Mouse (Mus musculus): ENCODE measurements at regions not wholly inside any gene's neighbourhood (a gene's known extent, or its start where the extent isn't known, plus 50 kb on each side); places are given as distances from the start of the nearest gene placed in this dataset.

DNA sequence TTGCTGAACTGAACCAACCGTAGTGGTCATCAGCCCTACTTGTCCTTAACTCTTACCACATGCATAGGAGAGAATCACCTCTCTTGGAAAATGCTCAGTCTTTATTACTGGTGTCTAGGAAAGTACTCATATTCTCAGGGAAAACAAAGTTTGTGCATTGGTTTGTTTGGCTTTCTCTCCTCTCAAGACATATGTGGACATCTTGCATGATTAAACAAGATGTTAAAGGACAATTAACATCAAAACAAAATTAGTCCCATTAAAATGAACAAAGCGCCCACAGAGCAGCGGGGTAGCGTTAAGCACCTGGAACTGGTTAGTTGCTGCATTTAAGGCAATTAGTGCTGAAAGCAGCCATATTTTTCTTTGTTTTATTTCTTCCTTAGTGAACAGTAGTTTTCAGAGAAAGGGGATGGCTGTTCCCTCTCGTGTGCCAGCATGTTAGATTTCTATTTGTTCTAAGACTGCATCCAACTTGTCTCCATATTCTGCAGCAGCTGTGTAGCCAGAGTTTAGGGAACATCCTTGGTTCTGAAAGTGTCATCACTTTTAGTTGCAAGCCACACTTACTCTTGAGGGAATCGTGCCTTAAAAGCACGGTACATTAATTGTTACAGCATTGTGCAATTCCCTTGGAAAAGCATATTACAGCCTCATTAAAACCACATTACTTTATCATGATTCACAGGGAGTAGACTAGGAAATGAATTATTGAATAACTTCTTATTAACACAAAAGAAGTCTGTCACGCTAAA, 137.7 kb downstream of the Ube2u start:
- no peak for DNase-seq

DNA sequence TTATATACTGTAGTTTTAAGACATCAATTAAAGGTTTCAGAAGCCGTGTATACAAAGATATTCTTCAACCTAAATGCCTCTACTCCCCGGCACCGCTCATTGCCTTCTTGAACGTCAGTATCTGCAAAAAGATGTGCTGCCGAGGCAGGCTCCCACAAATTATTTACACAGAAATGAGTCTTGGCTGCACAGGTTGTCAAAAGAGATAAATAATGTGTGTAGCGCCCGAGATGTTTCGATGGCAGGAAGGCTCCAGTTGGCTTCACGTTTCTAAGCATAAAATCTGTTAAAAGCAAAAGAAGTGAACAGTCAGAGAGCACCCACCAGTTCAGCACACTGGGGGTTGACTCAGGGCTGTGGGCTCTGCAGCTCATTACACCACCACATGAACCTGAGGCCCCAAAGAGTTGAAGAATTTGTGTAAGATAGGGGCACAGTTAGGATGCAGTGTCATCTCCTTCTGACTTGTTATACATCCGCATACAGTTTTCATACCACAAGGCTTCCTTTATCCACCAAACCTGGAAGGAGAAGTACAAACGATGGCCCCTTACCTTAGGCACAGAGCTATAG, 138.4 kb downstream of the Ube2u start:
- DNase-seq, result no peak

DNA sequence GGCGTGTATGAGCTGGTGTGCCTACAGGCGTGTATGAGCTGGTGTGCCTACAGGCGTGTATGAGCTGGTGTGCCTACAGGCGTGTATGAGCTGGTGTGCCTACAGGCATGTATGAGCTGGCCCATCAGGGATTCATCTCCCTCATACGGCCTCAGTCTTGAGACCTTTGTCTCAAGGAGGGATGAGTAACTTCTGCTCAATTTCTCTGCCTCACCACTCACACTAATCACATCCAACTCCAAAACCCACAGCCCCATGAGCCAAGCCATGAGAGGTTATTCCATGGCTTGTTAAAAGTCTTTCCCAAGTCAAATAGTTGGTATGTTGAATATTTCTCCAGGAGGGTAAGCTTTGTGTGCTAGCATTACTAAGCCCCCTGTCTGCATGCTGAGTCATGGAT, 146.0 kb downstream of the Ube2u start:
- no peak for DNase-seq

DNA sequence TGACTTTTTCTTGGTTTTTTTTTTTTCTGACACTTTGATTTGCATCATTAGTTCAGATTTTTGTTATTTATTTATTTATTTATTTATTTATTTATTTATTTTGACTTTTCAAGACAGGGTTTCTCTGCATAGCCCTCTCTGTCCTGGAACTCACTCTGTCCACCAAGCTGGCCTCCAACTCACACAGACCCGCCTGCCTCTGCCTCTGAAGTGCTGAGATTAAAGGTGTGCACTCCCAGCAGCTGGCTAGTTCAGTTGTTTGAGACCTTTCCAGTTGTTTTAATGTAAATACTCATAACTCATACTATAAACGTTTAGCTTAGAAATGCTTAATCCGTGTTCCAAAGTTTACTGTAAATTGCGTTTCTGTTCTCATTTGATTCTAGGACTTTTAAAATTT, 147.9 kb downstream of the Ube2u start:
- no peak for DNase-seq

DNA sequence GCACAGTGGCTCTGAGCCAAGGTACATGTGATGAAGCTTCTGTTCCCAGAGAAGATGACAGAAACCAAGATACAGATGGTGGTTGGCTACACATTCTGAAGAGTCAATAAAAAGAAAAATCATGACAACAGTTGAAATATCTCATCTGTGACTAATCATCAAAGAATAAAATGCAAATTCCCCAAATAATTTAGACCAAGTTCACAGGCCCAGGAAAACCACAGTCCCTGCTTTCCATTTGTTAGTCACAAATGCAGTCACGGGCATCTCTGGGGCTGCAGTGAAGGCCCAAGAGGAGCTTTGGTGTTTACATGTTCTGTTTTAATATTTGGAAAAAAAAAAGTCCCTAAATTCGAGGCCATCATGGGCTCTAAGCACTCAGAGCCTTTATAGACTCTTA, 142.1 kb upstream of the Cachd1 start:
- DNase-seq, result no peak

DNA sequence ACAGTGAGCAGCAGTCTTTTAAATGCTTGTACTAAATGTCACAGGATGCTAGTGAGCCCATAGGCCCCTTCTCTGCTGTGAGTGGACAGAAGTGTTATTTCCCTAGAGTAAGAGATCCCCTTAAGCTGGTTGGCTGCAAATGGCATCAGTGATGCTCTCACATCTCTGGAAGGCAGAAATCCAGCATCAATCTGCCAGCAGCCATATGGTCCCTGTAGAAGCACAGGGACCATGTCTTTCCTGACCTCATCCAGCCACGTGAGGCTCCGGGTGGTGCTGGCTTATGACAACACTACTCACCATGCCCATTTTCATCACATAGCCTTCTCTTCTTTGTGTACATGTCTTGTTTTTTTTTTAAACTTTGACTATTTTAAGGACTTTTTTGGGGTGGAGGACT, 138.9 kb upstream of the Cachd1 start:
- no peak for DNase-seq

DNA sequence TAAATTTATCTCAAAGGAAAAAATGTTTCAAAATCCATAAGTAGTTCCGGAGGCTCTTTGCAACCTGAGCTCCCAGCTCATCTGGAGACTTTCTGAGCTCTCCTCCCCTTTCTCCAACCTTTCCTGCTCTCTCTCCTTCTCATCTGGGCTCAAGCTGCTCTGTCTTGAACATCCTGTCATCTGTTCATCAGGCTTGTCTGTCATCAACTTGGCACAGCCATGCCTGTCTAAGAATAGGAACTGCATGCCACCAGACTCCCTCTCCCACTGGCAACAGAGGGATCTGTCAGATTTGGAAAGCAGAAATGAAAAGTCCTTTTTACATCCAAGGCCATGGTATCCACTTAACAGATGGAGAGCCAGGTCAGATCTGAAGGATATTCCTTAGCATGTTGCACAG, 115.3 kb upstream of the Cachd1 start:
- no peak for DNase-seq

DNA sequence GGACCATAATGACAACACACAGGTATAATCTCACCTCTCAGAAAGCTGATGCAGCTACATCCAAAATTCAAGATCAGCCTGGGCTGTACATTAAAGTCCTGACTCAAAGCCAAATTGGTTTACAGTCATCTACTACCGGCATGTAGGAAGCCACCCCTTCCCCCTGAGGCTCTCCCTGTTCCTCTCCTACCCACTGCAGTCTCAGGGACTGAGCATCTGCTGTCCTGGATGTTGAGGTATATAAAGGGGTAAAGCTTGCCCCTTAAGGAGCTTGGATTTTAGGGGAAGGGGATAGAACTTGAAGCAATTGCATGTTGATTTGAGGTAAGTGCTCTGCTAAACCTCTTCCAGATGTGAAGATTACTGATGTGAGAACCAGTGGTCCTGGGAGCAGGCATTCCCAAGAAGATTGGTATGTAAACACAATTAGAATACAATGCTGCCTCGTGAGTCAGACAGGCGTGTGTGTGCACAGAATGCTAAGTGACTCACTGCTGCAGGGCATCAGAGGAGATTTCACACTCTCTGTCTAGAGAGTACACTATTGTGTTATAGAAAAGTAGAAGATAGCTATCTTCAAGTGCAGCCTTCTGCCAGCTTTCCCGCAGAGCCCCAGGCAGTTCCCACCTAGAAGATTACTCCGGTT, 111.7 kb upstream of the Cachd1 start:
- DNase-seq, result no peak

DNA sequence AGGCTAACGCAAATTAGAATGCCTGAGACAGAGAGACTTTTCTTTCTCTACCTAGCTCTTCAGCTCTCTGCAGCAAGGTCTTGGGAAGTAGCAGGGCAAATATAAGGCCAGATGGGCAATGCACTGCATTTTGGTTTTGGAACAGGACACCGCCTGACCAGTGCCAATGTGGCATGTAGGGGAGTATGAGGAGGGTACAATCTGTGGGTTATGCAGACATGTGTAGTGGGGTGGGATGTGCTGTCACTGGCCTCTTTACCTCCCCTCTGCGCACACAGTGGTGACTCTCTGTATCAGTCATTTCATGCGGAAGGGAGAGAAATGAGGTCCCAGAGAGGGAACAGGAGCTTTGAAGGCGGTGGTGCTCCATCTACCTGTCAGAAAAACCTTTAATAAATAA, 105.9 kb upstream of the Cachd1 start:
- no peak for DNase-seq

DNA sequence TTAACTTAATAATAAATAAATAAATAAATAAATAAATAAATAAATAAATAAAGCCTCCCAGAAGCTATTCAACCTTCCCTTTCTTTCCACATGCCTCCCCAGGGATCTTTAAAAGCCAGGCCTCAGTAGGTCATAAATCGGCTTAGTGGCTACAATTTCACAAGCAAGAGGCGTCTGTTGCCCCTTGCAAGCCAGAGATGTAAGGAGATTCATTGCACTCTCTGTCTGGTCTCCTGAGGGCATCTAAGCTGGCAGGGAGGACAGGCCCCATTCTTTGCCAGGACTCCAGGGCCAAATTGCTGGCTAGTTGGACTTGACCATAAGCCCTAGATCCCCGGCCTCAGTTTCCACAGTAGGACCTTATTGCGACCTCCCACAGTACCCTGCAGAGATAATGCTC, 101.6 kb upstream of the Cachd1 start:
- DNase-seq, result no peak

DNA sequence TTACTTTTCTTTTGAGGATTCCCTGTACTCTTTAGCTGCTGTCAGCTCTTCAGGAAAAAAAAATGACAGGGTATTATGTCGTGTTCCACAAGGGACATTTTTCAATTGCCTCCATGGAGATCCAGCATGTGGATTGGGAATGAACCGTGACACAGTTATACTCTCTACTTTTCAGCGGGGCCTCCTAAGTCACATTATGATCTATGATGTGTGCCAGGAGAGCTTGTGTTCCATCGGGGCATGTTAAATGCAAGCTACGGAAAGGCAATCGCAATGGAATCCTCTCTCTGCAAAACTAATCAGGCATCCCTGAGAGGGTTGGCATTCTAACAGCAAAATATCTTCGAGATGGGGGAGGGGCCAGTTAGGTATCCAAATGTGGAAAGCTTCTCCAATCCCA, 92.7 kb upstream of the Cachd1 start:
- peak; percentile 7 for DNase-seq

DNA sequence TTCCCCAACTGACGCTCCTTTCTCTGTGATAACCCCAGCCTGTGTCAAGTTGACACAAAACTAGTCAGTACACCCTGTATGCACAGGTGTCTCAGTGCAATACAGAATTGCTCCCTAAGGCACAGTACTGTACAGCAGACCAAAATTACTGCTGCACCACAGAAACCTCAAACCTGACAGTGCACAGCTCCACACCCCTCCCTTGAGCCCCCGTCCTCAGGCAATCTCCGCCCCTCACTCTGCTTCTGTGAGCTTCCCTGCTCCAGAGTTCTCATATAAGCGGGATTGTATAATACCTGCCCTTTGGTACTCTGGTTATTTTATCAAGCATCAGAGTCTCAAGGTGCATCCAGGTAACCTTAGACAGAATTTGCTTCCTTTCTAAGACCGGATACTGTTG, 76.5 kb upstream of the Cachd1 start:
- DNase-seq, result no peak

DNA sequence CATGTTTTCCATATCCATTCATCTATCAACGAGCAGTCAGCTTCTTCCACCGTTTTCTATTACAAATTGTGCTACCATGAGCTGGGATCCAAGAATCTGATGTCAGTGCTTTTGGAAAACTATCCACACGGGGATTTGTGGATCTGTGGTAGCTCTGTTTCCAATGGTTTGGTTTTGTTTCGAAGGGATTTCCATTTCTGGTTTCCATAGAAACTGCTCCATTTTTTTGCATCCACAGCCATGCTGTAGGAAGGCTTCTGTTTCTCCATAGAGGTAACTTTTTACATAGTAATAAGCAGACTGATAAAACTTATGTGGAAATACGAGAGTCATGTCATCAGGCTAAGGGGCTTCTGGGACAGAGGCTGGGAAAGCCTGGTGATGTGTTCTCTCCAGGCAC, 76.1 kb upstream of the Cachd1 start:
- no peak for DNase-seq

DNA sequence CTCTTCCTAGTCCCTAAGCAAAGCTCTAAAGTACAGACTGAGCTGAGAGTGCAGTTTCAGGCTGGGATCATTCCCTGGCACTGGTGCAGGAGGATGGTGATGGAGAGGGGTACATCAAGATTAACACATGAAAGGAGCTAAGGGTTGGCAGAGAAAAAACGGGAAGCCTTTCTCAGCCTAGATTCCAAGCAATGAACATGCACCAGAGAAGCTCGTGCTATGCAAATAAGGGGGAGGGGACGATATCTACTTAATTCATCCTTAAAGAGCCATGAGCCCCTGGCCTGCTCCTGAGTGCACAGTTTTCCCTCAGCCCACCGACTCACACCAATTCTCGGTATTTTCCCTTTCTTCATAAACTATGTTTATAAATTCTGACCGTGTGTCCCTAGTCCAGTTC, 70.5 kb upstream of the Cachd1 start:
- DNase-seq, result no peak

DNA sequence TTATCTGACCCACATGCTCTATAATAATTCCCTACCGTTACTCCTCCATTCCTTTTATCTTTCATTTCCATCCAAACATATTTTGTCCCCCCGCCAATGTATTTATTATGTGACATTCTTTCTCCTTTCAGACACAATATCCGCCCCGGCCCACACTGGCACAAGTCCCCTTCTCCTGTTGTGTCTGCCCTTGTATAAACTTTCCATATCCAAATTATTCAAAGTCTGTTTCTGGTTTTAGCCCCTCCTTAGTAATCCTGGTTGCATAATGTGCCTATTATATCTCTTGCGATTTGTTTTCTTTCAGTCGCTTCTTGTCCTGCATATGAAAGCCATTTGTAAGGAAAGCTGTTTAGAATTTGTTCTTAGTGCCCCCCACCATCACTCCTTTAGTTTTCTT, 69.3 kb upstream of the Cachd1 start:
- no peak for DNase-seq

DNA sequence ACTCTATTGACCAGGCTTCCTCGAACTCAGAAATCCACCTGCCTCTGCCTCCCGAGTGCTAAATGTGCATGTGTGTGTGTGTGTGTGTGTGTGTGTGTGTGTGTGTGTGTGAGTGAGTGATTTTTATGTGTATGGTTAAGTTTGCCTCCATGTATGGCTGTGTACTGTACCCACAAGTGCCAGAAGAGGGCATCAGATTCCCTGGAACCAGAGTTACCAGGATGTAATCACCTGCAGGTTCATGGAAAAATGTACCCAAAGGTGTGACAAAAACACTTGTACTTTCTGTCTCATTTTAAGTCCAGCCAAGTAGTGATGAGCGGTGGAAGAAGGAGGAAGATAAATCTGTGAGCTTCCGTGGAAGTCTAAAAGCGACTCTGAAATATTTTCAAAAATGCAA, 68.2 kb upstream of the Cachd1 start:
- no peak for DNase-seq

DNA sequence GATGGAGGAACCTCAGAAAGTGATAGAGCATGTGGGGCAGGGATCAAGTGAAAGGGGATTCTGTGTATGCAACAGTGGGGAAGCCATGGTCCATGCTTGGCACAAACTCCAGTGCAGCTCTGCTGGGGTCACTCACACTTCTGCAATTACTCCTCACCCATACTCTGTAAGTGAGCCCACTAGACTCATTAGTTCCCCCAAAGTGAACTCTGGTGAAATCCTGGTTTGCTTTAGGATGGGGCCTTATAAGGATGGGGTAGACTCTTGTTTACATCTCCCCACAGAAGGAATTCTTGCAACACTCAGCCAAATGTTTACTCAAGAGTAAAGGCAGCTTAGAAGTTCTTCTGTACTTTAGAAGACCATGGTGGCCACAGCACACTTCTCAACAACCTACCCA, 62.2 kb upstream of the Cachd1 start:
- no peak for DNase-seq

DNA sequence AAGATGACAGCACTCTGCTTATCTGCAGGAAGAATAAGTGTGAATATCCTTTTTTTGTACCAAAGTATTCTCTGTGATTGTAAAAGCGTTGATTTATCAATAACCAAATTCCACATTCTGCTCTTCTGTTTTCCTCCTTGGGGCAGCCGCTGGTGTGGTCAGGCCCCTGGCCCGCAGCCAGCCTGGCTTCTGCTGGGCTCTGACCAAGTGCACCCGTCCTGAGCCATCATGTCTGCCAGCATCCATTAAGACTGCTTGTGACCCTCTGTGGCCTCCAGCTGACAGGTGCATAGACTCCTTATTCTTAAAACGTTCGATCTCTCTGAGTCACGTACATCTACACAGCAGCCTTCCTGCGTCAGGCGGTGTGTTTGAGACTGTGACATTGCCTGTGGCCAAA, 58.9 kb upstream of the Cachd1 start:
- no peak for DNase-seq

DNA sequence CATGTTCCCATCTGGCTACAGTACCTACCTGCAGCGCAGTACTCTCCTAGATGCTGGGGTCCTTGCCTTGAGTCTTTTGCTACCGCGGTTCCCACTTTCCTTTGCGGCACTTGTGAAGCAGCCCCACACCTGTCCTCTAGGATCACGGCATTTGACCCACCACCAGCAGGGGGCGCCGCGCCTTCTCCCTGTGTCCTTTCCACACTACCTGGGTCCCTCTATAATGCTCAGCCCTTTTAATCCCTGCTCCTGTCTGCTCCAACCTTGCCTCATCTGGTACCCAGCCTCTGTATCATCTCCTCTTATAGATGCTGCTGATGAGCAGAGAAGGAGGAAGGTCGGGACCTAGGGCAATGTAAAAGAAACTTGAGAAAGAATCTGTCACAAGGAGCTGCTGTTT, 53.9 kb upstream of the Cachd1 start:
- DNase-seq, result no peak

DNA sequence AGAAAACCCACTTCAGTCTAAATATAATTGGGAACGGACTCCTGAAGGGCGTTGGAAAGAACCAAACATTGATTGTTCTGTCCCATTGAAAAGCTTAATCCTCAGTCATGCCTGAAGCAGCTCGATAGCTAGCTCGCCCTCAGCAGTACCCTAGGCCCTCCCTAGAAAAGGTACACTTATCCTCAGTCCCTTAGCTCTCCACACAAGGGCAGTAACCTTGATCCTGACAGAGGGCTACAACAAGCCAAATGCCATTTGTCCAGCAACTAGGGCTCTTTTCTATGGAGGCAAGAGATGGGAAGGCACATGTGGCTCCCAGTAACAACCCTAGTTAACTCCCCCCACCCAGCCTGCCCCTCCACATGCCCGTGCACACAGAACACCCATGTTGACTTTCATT, 53.4 kb upstream of the Cachd1 start:
- no peak for DNase-seq

DNA sequence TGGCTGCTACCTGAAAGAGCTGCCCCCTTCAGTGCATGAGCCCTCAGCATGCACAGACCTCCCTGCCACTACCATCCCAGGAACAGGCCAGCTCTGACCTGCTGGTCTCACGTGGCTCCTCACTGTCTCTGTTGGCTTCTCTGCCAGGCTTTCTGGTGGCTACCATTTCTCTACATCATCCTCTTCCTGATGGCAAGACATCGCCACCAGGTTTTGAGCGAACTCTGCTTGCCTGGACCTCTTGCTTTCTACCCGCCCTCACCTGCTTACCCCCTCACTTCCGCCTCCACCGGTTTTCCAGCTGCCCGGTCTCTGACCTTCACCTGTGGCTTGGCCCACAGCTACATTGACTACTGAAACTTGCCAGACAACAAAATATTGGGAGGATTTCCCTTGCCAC, 50.7 kb upstream of the Cachd1 start:
- DNase-seq, result no peak

DNA sequence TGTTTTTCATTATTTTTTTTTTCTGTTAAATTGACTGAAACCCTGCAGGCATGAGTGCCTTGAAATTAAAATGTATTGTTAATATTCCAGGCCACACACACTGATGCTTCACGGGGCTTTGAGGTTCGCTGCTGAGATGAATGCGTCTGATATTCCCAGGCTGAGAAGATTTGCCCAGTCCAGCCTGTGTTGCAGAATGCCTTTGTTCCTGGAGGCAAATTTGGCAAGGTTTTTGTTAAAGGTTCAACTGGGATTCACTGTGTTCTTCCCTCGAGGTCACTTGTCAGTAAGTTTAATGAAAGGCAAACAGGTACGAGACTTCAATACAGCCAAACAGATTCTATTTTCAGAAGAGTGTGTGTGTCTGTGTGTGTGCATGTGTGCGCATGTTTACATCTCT, 50.0 kb upstream of the Cachd1 start:
- no peak for DNase-seq

Measured in gastrocnemius, postnatal 25 days (tissue).